In the genomic region with DNA sequence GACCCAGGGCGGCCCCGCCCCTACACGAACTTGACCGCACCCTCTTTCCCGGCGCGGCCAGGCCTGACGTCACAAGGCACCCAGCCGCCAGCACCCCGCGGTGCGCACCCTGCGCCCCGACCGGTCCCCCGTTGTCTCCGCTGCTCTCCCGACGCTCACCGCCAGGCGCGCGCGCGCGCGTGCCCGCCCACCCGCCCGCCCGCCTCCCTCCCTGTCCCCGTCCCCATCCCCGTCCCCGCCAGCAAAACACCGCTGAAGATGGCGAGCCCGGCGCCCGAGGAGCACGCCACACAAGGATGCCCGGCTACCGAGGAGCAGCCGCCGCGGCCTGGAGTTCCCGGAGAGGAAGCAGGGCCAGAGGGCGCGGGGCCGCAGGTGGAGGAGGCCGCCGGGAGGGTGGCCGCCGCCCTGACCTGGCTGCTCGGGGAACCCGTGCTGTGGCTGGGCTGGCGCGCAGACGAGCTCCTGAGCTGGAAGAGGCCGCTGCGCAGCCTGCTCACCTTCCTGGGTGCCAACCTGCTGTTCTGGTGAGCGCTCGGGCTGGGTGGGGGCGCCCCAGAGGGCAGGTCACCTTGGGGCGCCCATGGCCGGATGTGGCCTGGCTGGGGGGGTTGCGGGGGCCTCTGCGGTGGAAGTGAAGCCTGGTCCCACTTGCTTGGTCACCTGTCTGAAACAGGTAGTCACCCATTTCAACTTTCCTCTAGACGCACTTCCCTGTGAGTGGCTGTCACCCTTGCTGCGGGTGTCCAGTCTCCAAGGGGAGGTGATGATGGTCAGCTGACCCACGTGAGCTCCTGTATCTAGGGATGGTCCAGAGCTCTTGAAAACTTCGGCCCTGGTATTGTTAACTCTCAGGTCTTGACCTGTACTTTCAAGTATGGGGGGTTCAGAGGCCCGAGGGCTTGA, we compare ENCODE assay signal across 8 mouse cellular contexts. TPM values are rescaled to one million over a fixed set of nuclear protein-coding genes. Genes with fewer than 3 reads are reported as not detected.
A peak's percentile ranks its signal among the peaks of the same experiment; 100 is the strongest.
DNase-seq lines count a peak whose midpoint lies in the region; ATAC-seq and TF ChIP-seq lines count a peak whose summit lies in the region.

A gene (plus strand): TSS at position 95 of the 906 bp plus-strand sequence.

- H3K9me3 ChIP-seq in ES-Bruce4 (replicated peaks; ENCODE audit: control insufficient read depth, insufficient read depth, low read length, poor library complexity, severe bottlenecking), result no peaks in the 10 kb centered on the region
- no peaks in the 10 kb centered on the region for H3K9me3 ChIP-seq in hindbrain, embryonic 11.5 days (ENCODE audit: control insufficient read depth, low read length)

- TF ChIP-seq CTCF in ES-Bruce4 (IDR thresholded peaks at IDR 0.05; ENCODE audit: low read depth, low read length), result no peak

- peak within 1 kb of the TSS; percentile 77 for H3K9ac ChIP-seq in ES-Bruce4 (ENCODE audit: low read depth, poor library complexity, severe bottlenecking)
- H3K9ac ChIP-seq in hindbrain, embryonic 11.5 days (ENCODE audit: low read depth, low read length), result peak within 1 kb of the TSS; percentile 80

- H3K36me3 ChIP-seq in ES-Bruce4 (ENCODE audit: control insufficient read depth, insufficient read depth, low read length, poor library complexity, severe bottlenecking), result no peaks in the 10 kb centered on the region
- H3K36me3 ChIP-seq in hindbrain, embryonic 11.5 days (ENCODE audit: control insufficient read depth, insufficient read depth, low read length), result no peaks in the 10 kb centered on the region

- no peaks in the 10 kb centered on the region for H3K4me1 ChIP-seq in ES-Bruce4 (ENCODE audit: control insufficient read depth, insufficient read depth, low read length)
- peaks cover 5% of the 10 kb centered on the region for H3K4me1 ChIP-seq in hindbrain, embryonic 11.5 days (replicated peaks; ENCODE audit: control insufficient read depth, insufficient read depth, low read length)

- WGBS in hindbrain, embryonic 11.5 days, result under 1% methylated on average over 51 of the region's 72 CpGs

- TF ChIP-seq EP300 in ES-Bruce4 (IDR thresholded peaks at IDR 0.05; ENCODE audit: insufficient read depth, low read depth, low read length), result no peak

- peak; percentile 84 for ATAC-seq in hindbrain, embryonic 11.5 days (ENCODE audit: low FRiP score)

- peak within 1 kb of the TSS; percentile 80 for H3K4me2 ChIP-seq in hindbrain, embryonic 11.5 days (replicated peaks; ENCODE audit: low read depth, low read length)

- TF ChIP-seq POLR2A in ES-Bruce4 (IDR thresholded peaks at IDR 0.05; ENCODE audit: insufficient read depth, low read length), result no peak

- H3K27me3 ChIP-seq in ES-Bruce4 (ENCODE audit: control insufficient read depth, insufficient read depth, low read length, poor library complexity, severe bottlenecking), result no peaks in the 10 kb centered on the region
- peaks cover 14% of the 10 kb centered on the region for H3K27me3 ChIP-seq in hindbrain, embryonic 11.5 days (ENCODE audit: control insufficient read depth, insufficient read depth, low read length)

- H3K4me3 ChIP-seq in ES-Bruce4 (ENCODE audit: low read depth, low read length), result peak within 1 kb of the TSS; percentile 77
- H3K4me3 ChIP-seq in hindbrain, embryonic 11.5 days (ENCODE audit: low read depth, low read length), result peak within 1 kb of the TSS; percentile 72

- peak; percentile 34 for DNase-seq in cerebellum, adult 9-10 months
- DNase-seq in frontal cortex, postnatal 14 days (ENCODE audit: low spot score in 2 of 2), result peak; percentile 45 to 56
- DNase-seq in hindbrain, embryonic 11.5 days (ENCODE audit: low spot score), result peak; percentile 72
- peak; percentile 59 to 62 for DNase-seq in layer of hippocampus, postnatal 25 days (ENCODE audit: extremely low spot score in 1 of 2, low spot score in 1 of 2)
- peak; percentile 86 for DNase-seq in lung, postnatal 14 days
- DNase-seq in ovary, postnatal 14 days (ENCODE audit: low spot score), result peak; percentile 49
- DNase-seq in thymus, postnatal 10 days (ENCODE audit: low spot score in 2 of 2), result peak; percentile 78

- H3K27ac ChIP-seq in ES-Bruce4 (ENCODE audit: insufficient read depth, low read length), result no peak within 1 kb of the TSS
- no peak within 1 kb of the TSS for H3K27ac ChIP-seq in hindbrain, embryonic 11.5 days (ENCODE audit: low read depth, low read length)

RNA-seq across cellular contexts. Expression of the gene that starts here (rescaled TPM):
- polyA plus RNA-seq in ES-Bruce4 (2011; ENCODE audit: insufficient read depth, insufficient read length, low read depth, missing spikeins), result 15.2 and 16.5 TPM in 2 replicates
- 3.5 and 4.6 TPM in 2 replicates for polyA plus RNA-seq in hindbrain, embryonic 11.5 days (2014; fragmentation: Nextera tagmentation; extraction: Ambion mirVana)
- 10 to 100 TPM; 29.4 to 32.4 TPM for total RNA-seq in layer of hippocampus, postnatal 25 days (2021)

Comparison
In these comparisons a context has a peak if more than half of its experiments do, and no peak if none do; other contexts are left out.
1. DNase-seq: peak in every context shown above with its lines; median percentile 86 in lung, postnatal 14 days; 78 in thymus, postnatal 10 days; 72 in hindbrain, embryonic 11.5 days; 60 in layer of hippocampus, postnatal 25 days; 50 in frontal cortex, postnatal 14 days; 49 in ovary, postnatal 14 days; 34 in cerebellum, adult 9-10 months.